Mouse (Mus musculus) cerebellum, adult 9-10 months (tissue): ENCODE results near the gene Bdp1.

Experiments used
- DNase-seq: peaks from one replicate; pipeline ENCODE4 v3.0.0; 2022

Bdp1 gene

GRCm38 (mm10) chr13:99999078-99999477 is 104.8 kb downstream of the Bdp1 start:
- DNase-seq: no peak

GRCm38 (mm10) chr13:99998099-99998498 is 105.8 kb downstream of the Bdp1 start:
- DNase-seq: no peak

GRCm38 (mm10) chr13:99989592-99989991 is 114.3 kb downstream of the Bdp1 start:
- DNase-seq: no peak

- DNase-seq: no peak
Observed at GRCm38 (mm10) chr13:99983320-99983719, 120.5 kb downstream of the Bdp1 start.

GRCm38 (mm10) chr13:99979406-99979805 is 124.5 kb downstream of the Bdp1 start:
- no peak for DNase-seq

- DNase-seq: no peak
Observed at GRCm38 (mm10) chr13:99970089-99970488, 133.8 kb downstream of the Bdp1 start.
